9 mouse cellular contexts compared by ENCODE assay signal in genomic region chr7:45831128-45831525, GRCm38 (mm10). TPM values are rescaled to one million over a fixed set of nuclear protein-coding genes. Genes with fewer than 3 reads are reported as not detected.
DNase-seq lines count a peak whose midpoint lies in the region; ATAC-seq and TF ChIP-seq lines count a peak whose summit lies in the region.
"Had no signal": no experiment of that assay in that cellular context is flagged by ENCODE, and none has a peak within 500 bp of the region (broad histone marks: within the 10 kb centered on the region; RNA-seq: fewer than 3 reads in every experiment).

No protein-coding gene starts in this region.

- WGBS in heart, postnatal 0 days: 15% methylated on average over 5 of the region's 5 CpGs
- WGBS in hindbrain, embryonic 14.5 days: 14% methylated on average over 5 of the region's 5 CpGs
- 12% methylated on average over 5 of the region's 5 CpGs for WGBS in midbrain, embryonic 15.5 days

- peaks cover 50% of the 10 kb centered on the region for H3K27me3 ChIP-seq in heart, postnatal 0 days (ENCODE audit: control insufficient read depth, insufficient read depth, low read length)
- H3K27me3 ChIP-seq in hindbrain, embryonic 14.5 days (ENCODE audit: control insufficient read depth, insufficient read depth, low read length): peaks cover 43% of the 10 kb centered on the region
- H3K27me3 ChIP-seq in midbrain, embryonic 15.5 days (replicated peaks): peaks cover 44% of the 10 kb centered on the region

- no peak for TF ChIP-seq CTCF in heart, postnatal 0 days (IDR thresholded peaks at IDR 0.05; ENCODE audit: low read depth)

- no peak for ATAC-seq in heart, postnatal 0 days (ENCODE audit: insufficient read depth, low read depth)
- peak; percentile 25 for ATAC-seq in hindbrain, embryonic 14.5 days (ENCODE audit: low FRiP score)
- peak; percentile 48 for ATAC-seq in midbrain, embryonic 15.5 days (replicated peaks)

- H3K4me1 ChIP-seq in heart, postnatal 0 days (ENCODE audit: control insufficient read depth, insufficient read depth): peaks cover 8% of the 10 kb centered on the region
- peaks cover 18% of the 10 kb centered on the region for H3K4me1 ChIP-seq in hindbrain, embryonic 14.5 days (replicated peaks; ENCODE audit: control insufficient read depth, insufficient read depth, low read length)
- H3K4me1 ChIP-seq in midbrain, embryonic 15.5 days: peaks cover 28% of the 10 kb centered on the region

- H3K9ac ChIP-seq in heart, postnatal 0 days (replicated peaks; ENCODE audit: low read depth, low read length): no peak overlapping the region
- H3K9ac ChIP-seq in hindbrain, embryonic 14.5 days: peak overlapping the region; percentile 69
- H3K9ac ChIP-seq in midbrain, embryonic 15.5 days: peak overlapping the region; percentile 52

- TF ChIP-seq EP300 in heart, postnatal 0 days (IDR thresholded peaks at IDR 0.05; ENCODE audit: low read depth): no peak

- peak overlapping the region; percentile 87 for H3K4me2 ChIP-seq in heart, postnatal 0 days (ENCODE audit: low read depth, low read length)
- H3K4me2 ChIP-seq in hindbrain, embryonic 14.5 days (replicated peaks): peak overlapping the region; percentile 81
- H3K4me2 ChIP-seq in midbrain, embryonic 15.5 days: peak overlapping the region; percentile 77

- peak overlapping the region; percentile 70 for H3K4me3 ChIP-seq in heart, postnatal 0 days (ENCODE audit: low read depth, low read length)
- H3K4me3 ChIP-seq in hindbrain, embryonic 14.5 days (replicated peaks; ENCODE audit: low read length): peak overlapping the region; percentile 74
- peak overlapping the region; percentile 77 for H3K4me3 ChIP-seq in midbrain, embryonic 15.5 days

- no peak overlapping the region; the same call in 1 of the 2 replicates for H3K27ac ChIP-seq in heart, postnatal 0 days (ENCODE audit: low read depth)
- peak overlapping the region; percentile 89 for H3K27ac ChIP-seq in hindbrain, embryonic 14.5 days
- peak overlapping the region; percentile 90 for H3K27ac ChIP-seq in midbrain, embryonic 15.5 days

- DNase-seq in heart, postnatal 0 days (ENCODE audit: low spot score): no peak
- no peak for DNase-seq in heart, adult 9 months (ENCODE audit: low spot score in 2 of 2)
- peak; percentile 71 for DNase-seq in NIH3T3 (ENCODE audit: low read depth)
- DNase-seq in hindbrain, embryonic 14.5 days (ENCODE audit: low spot score): no peak
- DNase-seq in frontal cortex, postnatal 25 days (ENCODE audit: low spot score in 2 of 2): no peak
- no peak for DNase-seq in gastrocnemius, postnatal 14 days
- no peak for DNase-seq in cerebellum, postnatal 4 days (ENCODE audit: low spot score in 2 of 2)

- intact Hi-C loops in gastrocnemius, postnatal 14 days (cut with DNase I; ENCODE audit: low total_unique reads): no loop called here

- peaks cover 30% of the 10 kb centered on the region for H3K36me3 ChIP-seq in heart, postnatal 0 days (replicated peaks; ENCODE audit: control insufficient read depth, insufficient read depth, low read length)
- H3K36me3 ChIP-seq in hindbrain, embryonic 14.5 days (replicated peaks; ENCODE audit: control insufficient read depth, insufficient read depth): peaks cover 39% of the 10 kb centered on the region
- peaks cover 17% of the 10 kb centered on the region for H3K36me3 ChIP-seq in midbrain, embryonic 15.5 days (replicated peaks)

- H3K9me3 ChIP-seq in heart, postnatal 0 days (replicated peaks; ENCODE audit: control insufficient read depth, low read length): no peaks in the 10 kb centered on the region
- no peaks in the 10 kb centered on the region for H3K9me3 ChIP-seq in hindbrain, embryonic 14.5 days (ENCODE audit: control insufficient read depth, low read length)
- no peaks in the 10 kb centered on the region for H3K9me3 ChIP-seq in midbrain, embryonic 15.5 days

RNA-seq across cellular contexts. Expression of gene Grwd1, which starts 0.4 kb away (rescaled TPM):
- total RNA-seq in heart, postnatal 0 days (2014; rRNA removed; ENCODE audit: low replicate concordance): 26.7 and 28.8 TPM in 2 replicates
- 19.3 and 22.7 TPM in 2 replicates for polyA plus RNA-seq in heart, postnatal 0 days (2015; fragmentation: Nextera tagmentation; extraction: Ambion mirVana)
- 37.6 and 42.6 TPM in 2 replicates for polyA plus RNA-seq in hindbrain, embryonic 14.5 days (2014; fragmentation: Nextera tagmentation; extraction: Ambion mirVana)
- 40.5 and 44.2 TPM in 2 replicates for polyA plus RNA-seq in midbrain, embryonic 15.5 days (2015; fragmentation: Nextera tagmentation; extraction: Ambion mirVana)
- total RNA-seq in gastrocnemius, postnatal 14 days (2021): 10 to 100 TPM; 10.5 to 16.5 TPM

RNA-seq across cellular contexts. Expression of gene Kcnj14, which starts 6.5 kb away (rescaled TPM):
- 0.35 TPM in 1 of 2 replicates, not detected in the other for total RNA-seq in heart, postnatal 0 days (2014; rRNA removed; ENCODE audit: low replicate concordance)
- 0.26 and 0.29 TPM in 2 replicates for polyA plus RNA-seq in heart, postnatal 0 days (2015; fragmentation: Nextera tagmentation; extraction: Ambion mirVana)
- 1.3 TPM in 2 replicates for polyA plus RNA-seq in hindbrain, embryonic 14.5 days (2014; fragmentation: Nextera tagmentation; extraction: Ambion mirVana)
- 1.1 TPM in 2 replicates for polyA plus RNA-seq in midbrain, embryonic 15.5 days (2015; fragmentation: Nextera tagmentation; extraction: Ambion mirVana)
- total RNA-seq in gastrocnemius, postnatal 14 days (2021): under 1 TPM; 0.16 to 0.18 TPM
- total RNA-seq: hematopoietic stem cell, adult 5-6 weeks had no signal

RNA-seq across cellular contexts. Expression of gene Cyth2, which starts 16.7 kb away (rescaled TPM):
- 99.9 and 102 TPM in 2 replicates for total RNA-seq in heart, postnatal 0 days (2014; rRNA removed; ENCODE audit: low replicate concordance)
- 86.5 and 90.0 TPM in 2 replicates for polyA plus RNA-seq in heart, postnatal 0 days (2015; fragmentation: Nextera tagmentation; extraction: Ambion mirVana)
- 237 and 242 TPM in 2 replicates for polyA plus RNA-seq in hindbrain, embryonic 14.5 days (2014; fragmentation: Nextera tagmentation; extraction: Ambion mirVana)
- 329 and 334 TPM in 2 replicates for polyA plus RNA-seq in midbrain, embryonic 15.5 days (2015; fragmentation: Nextera tagmentation; extraction: Ambion mirVana)
- 10 to 100 TPM; 34.6 to 35.8 TPM for total RNA-seq in gastrocnemius, postnatal 14 days (2021)

RNA-seq across cellular contexts. Expression of gene Kdelr1, which starts 41.4 kb away (rescaled TPM):
- 279 and 304 TPM in 2 replicates for total RNA-seq in heart, postnatal 0 days (2014; rRNA removed; ENCODE audit: low replicate concordance)
- polyA plus RNA-seq in heart, postnatal 0 days (2015; fragmentation: Nextera tagmentation; extraction: Ambion mirVana): 58.5 and 62.4 TPM in 2 replicates
- polyA plus RNA-seq in hindbrain, embryonic 14.5 days (2014; fragmentation: Nextera tagmentation; extraction: Ambion mirVana): 90.3 and 96.6 TPM in 2 replicates
- 53.0 and 54.9 TPM in 2 replicates for polyA plus RNA-seq in midbrain, embryonic 15.5 days (2015; fragmentation: Nextera tagmentation; extraction: Ambion mirVana)
- total RNA-seq in gastrocnemius, postnatal 14 days (2021): 10 to 100 TPM; 64.2 to 68.5 TPM

RNA-seq across cellular contexts. Expression of gene Sult2b1, which starts 46.7 kb away (rescaled TPM):
- total RNA-seq in heart, postnatal 0 days (2014; rRNA removed; ENCODE audit: low replicate concordance): not detected in 2 replicates
- polyA plus RNA-seq in heart, postnatal 0 days (2015; fragmentation: Nextera tagmentation; extraction: Ambion mirVana): 0.23 and 0.27 TPM in 2 replicates
- 5.2 and 7.3 TPM in 2 replicates for polyA plus RNA-seq in hindbrain, embryonic 14.5 days (2014; fragmentation: Nextera tagmentation; extraction: Ambion mirVana)
- 8.3 and 9.7 TPM in 2 replicates for polyA plus RNA-seq in midbrain, embryonic 15.5 days (2015; fragmentation: Nextera tagmentation; extraction: Ambion mirVana)
- not detected for total RNA-seq in gastrocnemius, postnatal 14 days (2021)
